Mouse (Mus musculus): ENCODE results near the gene Cacnb1.

Cacnb1 gene

DNA sequence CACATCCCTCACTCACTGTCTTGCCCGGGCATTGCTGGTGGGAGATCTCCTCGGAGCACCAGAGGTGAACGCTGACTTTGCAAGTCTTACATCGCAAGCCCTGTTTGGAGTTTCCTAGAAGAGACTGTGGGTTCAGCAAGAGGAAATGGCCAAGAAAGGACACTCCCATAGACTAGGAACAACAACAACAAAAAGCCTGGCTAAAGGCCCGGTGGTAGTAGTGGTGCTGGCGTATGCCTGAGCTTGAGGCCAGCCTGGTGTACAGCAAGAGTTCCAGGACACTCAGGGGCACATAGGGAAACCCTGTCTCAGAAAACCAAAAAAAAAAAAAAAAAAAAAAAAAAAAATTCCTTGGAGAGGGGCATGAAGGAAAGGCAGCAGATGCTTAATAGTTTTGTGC, 19.9 kb upstream of the Cacnb1 start:
- in situ Hi-C loops (cut with MboI; ENCODE audit: unreplicated experiment in 2 of 2): no loop called here

GRCm38 (mm10) chr11:98040975-98041374, 18.1 kb upstream of the Cacnb1 start:
- in situ Hi-C loops (cut with MboI; ENCODE audit: unreplicated experiment in 2 of 2): no loop called here

DNA sequence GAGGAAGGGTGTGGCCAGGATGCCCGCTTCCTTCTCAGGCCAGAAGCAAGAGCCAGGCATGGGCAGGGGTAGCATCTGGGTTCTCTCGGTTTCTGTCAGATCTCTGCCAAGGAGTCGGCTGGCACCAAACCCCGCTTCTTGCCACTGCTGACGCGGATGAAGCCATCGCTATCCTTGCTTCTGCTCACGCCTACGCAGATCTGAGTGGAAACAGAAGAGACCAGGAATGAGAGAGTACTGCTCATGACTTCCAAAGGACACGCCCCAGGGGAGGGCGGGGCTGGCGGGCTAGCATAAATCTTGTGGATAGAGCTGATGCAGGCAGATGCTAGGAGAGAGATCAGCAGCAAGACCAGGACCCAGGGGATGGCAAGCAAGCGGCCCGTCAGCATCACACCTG, 15.0 kb upstream of the Cacnb1 start:
- in situ Hi-C loops (cut with MboI; ENCODE audit: unreplicated experiment in 2 of 2): no loop called here

DNA sequence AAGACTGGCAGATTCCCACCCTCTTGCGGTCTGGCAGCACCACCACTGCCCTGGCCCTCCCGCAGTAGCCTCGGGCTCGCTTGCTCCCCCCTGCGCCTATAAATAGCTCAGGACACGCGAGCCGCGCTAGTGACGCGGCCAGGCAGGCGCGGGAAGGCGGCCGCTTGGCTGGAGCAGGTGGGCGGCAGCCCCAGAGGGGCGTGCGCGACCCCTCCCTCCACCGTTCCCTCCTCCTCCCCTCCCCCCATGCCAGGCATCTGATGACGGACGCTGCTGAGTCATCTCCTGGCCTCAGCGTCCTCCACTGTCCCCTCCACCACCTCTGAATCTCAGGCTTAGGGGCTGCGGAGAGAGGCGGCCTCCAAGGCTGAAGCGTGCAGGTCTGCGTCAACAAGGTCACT, 13.1 kb upstream of the Cacnb1 start:
- in situ Hi-C loops (cut with MboI; ENCODE audit: unreplicated experiment in 2 of 2): no loop called here

- in situ Hi-C loops (cut with MboI; ENCODE audit: unreplicated experiment in 2 of 2): loop anchor here (5.0 kb wide), 1 partner anchor 42 kb away; no protein-coding TSS in a partner anchor
Measured at GRCm38 (mm10) chr11:98034840-98035239, 12.0 kb upstream of the Cacnb1 start.

- in situ Hi-C loops (cut with MboI; ENCODE audit: unreplicated experiment in 2 of 2): loop anchor here (5.0 kb wide), 1 partner anchor 43 kb away; no protein-coding TSS in a partner anchor
Measured at GRCm38 (mm10) chr11:98034061-98034460, 11.2 kb upstream of the Cacnb1 start.

GRCm38 (mm10) chr11:98031443-98031770, 8.6 kb upstream of the Cacnb1 start:
- in situ Hi-C loops (cut with MboI; ENCODE audit: unreplicated experiment in 2 of 2): loop anchor here (5.0 kb wide), 1 partner anchor 46 kb away; no protein-coding TSS in a partner anchor

DNA sequence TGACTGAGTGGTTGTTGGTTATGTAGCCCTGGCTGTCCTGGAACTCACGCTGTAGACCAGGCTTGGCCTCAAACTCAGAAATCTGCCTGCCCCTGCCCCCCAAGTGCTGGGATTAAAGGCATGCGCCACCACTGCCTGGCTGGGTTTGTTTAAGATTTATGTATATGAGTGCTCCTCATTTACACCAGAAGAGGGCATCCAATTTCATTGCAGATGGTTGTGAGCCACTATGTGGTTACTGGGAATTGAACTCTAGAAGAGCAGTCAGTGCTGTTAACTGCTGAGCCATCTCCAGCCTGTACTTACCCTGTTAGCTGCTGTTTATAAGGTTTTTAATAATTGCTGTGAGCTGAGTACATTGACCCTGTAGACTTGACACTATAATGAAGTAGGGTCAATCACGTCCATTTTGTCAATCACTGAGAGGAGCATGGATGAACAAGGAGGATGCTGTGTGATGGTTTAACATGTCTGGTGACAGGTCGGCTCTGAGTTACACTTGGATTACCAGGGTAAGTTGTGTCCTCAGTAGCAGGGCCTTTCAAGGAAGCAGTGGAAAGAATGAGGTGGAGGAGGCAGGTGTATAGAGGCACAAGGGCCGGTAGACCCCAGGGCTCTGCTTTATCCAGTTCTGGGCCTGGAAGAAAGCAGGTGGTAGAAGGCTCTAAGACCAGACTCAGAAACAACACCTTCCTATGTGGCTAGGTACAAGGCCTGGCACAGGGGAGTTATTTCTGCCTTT, 8.0 kb upstream of the Cacnb1 start:
- in situ Hi-C loops (cut with MboI; ENCODE audit: unreplicated experiment in 2 of 2): loop anchor here (5.0 kb wide), 1 partner anchor 46 kb away; no protein-coding TSS in a partner anchor

GRCm38 (mm10) chr11:98027785-98028184, 5.0 kb upstream of the Cacnb1 start:
- in situ Hi-C loops (cut with MboI; ENCODE audit: unreplicated experiment in 2 of 2): loop anchor here (5.0 to 10.0 kb wide), 2 partner anchors 90 to 93 kb away; no protein-coding TSS in a partner anchor

- in situ Hi-C loops (cut with MboI; ENCODE audit: unreplicated experiment in 2 of 2): loop anchor here (5.0 to 10.0 kb wide), 2 partner anchors 90 to 92 kb away; no protein-coding TSS in a partner anchor
Measured at GRCm38 (mm10) chr11:98027297-98027688, 4.5 kb upstream of the Cacnb1 start.

DNA sequence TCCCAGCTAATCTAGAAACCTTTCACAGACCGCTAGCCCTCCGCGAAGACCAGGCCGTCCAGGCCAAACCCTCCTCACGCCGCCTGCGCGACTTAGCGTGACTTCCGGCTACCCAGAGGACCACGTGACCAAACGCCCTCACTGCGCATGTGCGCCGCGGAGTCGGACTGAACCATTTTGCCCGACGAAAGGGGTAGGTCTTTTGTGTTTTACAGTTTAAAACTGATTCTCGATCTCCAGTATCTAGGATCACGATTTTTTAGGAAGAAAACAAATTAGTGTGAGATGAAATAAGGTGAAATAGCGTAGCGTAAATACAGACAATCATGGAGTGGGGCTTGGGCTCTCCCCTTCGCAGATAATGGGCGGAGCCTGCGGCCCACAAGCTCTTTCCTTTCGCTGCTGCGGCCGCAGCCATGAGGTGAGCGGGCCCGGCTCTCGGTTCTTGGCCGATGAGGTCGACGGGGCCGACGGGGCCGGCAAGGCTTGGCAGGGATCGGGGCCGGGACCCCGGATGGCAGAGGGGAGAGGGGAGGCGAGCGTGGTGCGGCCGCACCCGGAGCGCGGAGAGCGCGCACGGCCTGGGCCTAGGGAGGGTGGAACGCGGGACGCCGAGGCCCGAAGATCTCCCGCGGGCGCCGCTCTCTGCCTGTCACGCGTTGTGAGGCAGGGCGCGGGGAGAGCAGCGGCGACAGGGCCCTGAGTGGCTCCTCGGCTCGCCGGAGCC, 3.9 kb upstream of the Cacnb1 start, which contains the start of gene Rpl19:
Gene Rpl19, plus strand, starts transcription at position 141 of the 727 bp plus-strand sequence.
- in situ Hi-C loops (cut with MboI; ENCODE audit: unreplicated experiment in 2 of 2): loop anchor here (5.0 to 10.0 kb wide), 2 partner anchors 89 to 92 kb away; no protein-coding TSS in a partner anchor

- in situ Hi-C loops (cut with MboI; ENCODE audit: unreplicated experiment in 2 of 2): loop anchor here (5.0 to 10.0 kb wide), 2 partner anchors 89 to 91 kb away; no protein-coding TSS in a partner anchor
Measured at GRCm38 (mm10) chr11:98026248-98026569, 3.4 kb upstream of the Cacnb1 start.

GRCm38 (mm10) chr11:98024516-98024915, 1.7 kb upstream of the Cacnb1 start:
- in situ Hi-C loops (cut with MboI; ENCODE audit: unreplicated experiment in 2 of 2): loop anchor here (5.0 to 10.0 kb wide), 2 partner anchors 37 to 90 kb away; partner anchors contain the start of gene Plxdc1 (in 1 of the 2)

- in situ Hi-C loops (cut with MboI; ENCODE audit: unreplicated experiment in 2 of 2): loop anchor here (5.0 to 10.0 kb wide), 2 partner anchors 35 to 87 kb away; partner anchors contain the start of gene Plxdc1 (in 1 of the 2)
Measured at GRCm38 (mm10) chr11:98022253-98022554, 630 bp downstream of the Cacnb1 start.

DNA sequence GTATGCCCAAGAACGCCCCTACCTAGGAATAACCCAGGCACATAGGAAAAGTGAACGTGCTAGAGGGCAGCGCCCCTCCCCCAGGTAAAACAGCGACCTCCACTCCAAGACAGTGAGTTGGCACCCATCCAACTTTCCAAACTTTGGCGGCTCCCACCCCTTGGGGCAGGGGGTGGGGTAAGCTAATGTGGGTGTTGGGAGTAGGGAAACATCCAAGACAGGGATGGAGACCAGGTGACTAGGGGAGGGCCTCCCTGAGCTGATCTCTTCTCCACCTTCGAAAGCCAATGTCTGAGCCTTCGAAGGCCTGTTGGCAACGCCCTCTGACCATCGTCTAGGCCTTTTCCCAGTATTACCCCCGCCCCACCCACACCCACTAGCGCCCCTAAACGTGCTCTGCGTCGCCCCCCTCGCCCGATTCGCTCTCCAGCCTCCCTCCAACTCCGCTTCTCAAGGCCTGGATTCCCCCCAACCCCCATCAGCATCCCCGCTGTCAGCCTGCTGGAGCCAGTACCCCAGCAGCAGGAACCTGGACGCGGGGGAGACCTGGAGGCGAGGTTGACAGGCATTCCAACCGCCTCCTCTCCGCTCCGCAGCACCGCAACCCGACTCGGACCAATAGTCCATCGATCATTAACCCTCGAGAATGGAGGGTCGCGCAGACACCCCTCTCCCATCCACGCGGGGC, 1.1 kb downstream of the Cacnb1 start:
- in situ Hi-C loops (cut with MboI; ENCODE audit: unreplicated experiment in 2 of 2): loop anchor here (5.0 to 10.0 kb wide), 2 partner anchors 34 to 87 kb away; partner anchors contain the start of gene Plxdc1 (in 1 of the 2)

- in situ Hi-C loops (cut with MboI; ENCODE audit: unreplicated experiment in 2 of 2): loop anchor here (5.0 to 10.0 kb wide), 2 partner anchors 34 to 86 kb away; partner anchors contain the start of gene Plxdc1 (in 1 of the 2)
Measured at GRCm38 (mm10) chr11:98021118-98021517, 1.7 kb downstream of the Cacnb1 start.

DNA sequence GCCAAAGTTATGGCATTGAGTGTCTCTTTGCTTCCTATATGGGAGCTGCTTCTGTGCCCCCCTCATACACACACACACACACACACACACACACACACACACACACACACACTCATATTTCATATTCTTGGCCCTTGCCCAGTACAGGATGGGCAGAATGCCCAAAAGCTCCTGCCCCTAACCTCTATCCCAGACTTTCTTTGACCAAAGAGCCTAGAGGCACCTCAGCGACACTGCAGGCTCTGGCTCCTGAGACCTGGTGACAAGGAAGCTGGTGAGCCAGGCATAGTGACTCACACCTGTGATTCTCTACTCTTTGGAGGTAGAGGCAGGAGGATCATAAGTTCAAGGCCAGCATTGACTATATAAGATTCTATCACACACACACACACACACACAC, 2.1 kb downstream of the Cacnb1 start:
- in situ Hi-C loops (cut with MboI; ENCODE audit: unreplicated experiment in 2 of 2): loop anchor here (5.0 to 10.0 kb wide), 2 partner anchors 33 to 86 kb away; partner anchors contain the start of gene Plxdc1 (in 1 of the 2)

DNA sequence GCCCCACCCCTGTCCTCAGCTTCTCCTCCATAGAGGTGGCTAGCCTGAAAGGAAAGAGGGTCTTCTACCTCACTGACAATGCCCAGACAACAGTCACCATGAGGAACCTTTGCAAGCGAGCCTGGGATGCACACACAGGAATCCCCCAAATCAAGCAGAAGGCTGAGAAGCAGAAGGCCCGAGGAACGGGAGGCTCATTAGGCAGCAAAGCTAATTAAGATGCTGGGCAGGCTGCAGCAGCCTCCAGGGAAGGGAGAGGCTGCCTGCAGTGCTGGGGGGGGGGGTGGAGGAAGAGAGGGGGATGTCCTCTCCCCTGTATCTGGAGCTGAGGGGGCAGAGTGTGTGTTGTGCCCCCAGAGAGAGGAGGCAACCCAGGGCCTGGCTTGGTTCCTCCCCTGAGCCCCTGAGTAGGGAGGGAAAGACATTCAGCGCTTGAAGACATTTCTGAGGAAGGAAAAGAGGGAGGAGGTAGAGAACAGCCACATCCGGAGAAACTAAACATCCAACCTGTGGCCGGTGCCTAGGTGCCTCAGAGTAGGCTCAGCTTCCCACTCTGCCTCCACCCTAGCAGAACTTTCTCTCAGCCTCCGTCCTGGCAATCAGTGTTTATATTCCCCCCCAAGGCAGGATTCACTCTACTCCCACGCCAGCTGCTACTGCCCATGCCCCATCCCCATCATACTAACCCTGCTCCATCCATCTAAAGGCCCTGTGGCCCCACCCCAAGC, 2.8 kb downstream of the Cacnb1 start:
- in situ Hi-C loops (cut with MboI; ENCODE audit: unreplicated experiment in 2 of 2): loop anchor here (5.0 to 10.0 kb wide), 2 partner anchors 33 to 85 kb away; partner anchors contain the start of gene Plxdc1 (in 1 of the 2)

- in situ Hi-C loops (cut with MboI; ENCODE audit: unreplicated experiment in 2 of 2): no loop called here
Measured at GRCm38 (mm10) chr11:98018858-98019641, 3.8 kb downstream of the Cacnb1 start.
